12 mouse cellular contexts compared by ENCODE assay signal in the genomic region with DNA sequence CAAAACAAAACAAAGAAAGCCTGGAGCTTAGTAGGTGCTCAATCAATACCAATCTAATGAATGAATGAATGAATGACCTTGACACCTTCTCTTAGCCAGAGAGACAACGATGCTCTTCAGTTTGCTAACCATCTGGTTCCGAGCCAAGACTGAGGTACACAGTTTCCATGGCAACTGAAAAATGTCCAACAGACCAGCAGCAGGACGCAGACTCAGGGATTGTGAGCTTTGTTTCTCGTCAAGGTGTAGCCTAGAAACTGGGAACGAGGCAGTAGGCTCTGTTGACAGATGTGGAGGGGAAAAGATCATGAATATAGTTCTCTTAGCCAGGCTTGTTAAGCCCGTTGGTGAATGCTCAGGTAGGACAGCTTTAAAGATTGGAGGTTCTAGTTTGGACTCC. TPM values are rescaled to one million over a fixed set of nuclear protein-coding genes. Genes with fewer than 3 reads are reported as not detected.
DNase-seq lines count a peak whose midpoint lies in the region; ATAC-seq lines count a peak whose summit lies in the region.
"Had no signal": no experiment of that assay in that cellular context is flagged by ENCODE, and none has a peak within 500 bp of the region (broad histone marks: within the 10 kb centered on the region; RNA-seq: fewer than 3 reads in every experiment).

No protein-coding gene starts in this region.

- WGBS in hindbrain, embryonic 12.5 days = 31% methylated on average over 6 of the region's 6 CpGs
- 64% methylated on average over 6 of the region's 6 CpGs for WGBS in hindbrain, embryonic 10.5 days
- 34% methylated on average over 6 of the region's 6 CpGs for WGBS in neural tube, embryonic 13.5 days
- 24% methylated on average over 6 of the region's 6 CpGs for WGBS in neural tube, embryonic 15.5 days
- WGBS in midbrain, embryonic 16.5 days = 15% methylated on average over 6 of the region's 6 CpGs

- DNase-seq in hindbrain, embryonic 10.5 days (ENCODE audit: low spot score) = no peak
- DNase-seq in cerebellum, postnatal 25 days = peak; percentile 61 to 73
- no peak for DNase-seq in heart, postnatal 10 days
- DNase-seq in embryo, embryonic 10 days (ENCODE audit: low spot score) = no peak
- DNase-seq: layer of hippocampus, postnatal 36 days; lung, postnatal 4 days had no signal

- H3K36me3 ChIP-seq in hindbrain, embryonic 12.5 days = no peaks in the 10 kb centered on the region
- peaks cover 12% of the 10 kb centered on the region for H3K36me3 ChIP-seq in hindbrain, embryonic 10.5 days
- H3K36me3 ChIP-seq in neural tube, embryonic 13.5 days = no peaks in the 10 kb centered on the region
- H3K36me3 ChIP-seq in neural tube, embryonic 15.5 days = no peaks in the 10 kb centered on the region
- H3K36me3 ChIP-seq in midbrain, embryonic 16.5 days (ENCODE audit: control insufficient read depth, insufficient read depth, low read length) = no peaks in the 10 kb centered on the region

- intact Hi-C loops in heart, postnatal 10 days (cut with DNase I) = no loop called here

- H3K27ac ChIP-seq in hindbrain, embryonic 12.5 days = 0 out of 2 replicates have a peak overlapping the region, but pooled peaks have one; percentile 23
- H3K27ac ChIP-seq in hindbrain, embryonic 10.5 days = no peak overlapping the region
- H3K27ac ChIP-seq in neural tube, embryonic 13.5 days (replicated peaks) = no peak overlapping the region
- no peak overlapping the region for H3K27ac ChIP-seq in neural tube, embryonic 15.5 days (replicated peaks)
- peak overlapping the region; percentile 58 for H3K27ac ChIP-seq in midbrain, embryonic 16.5 days (ENCODE audit: low read length)

- no peak overlapping the region for H3K9ac ChIP-seq in hindbrain, embryonic 12.5 days
- H3K9ac ChIP-seq in neural tube, embryonic 13.5 days = 0 out of 2 replicates have a peak overlapping the region, but pooled peaks have one; percentile 8
- no peak overlapping the region for H3K9ac ChIP-seq in neural tube, embryonic 15.5 days (replicated peaks)
- no peak overlapping the region; the same call in 1 of the 2 replicates for H3K9ac ChIP-seq in midbrain, embryonic 16.5 days (ENCODE audit: low read depth, low read length)

- H3K9me3 ChIP-seq in hindbrain, embryonic 12.5 days (replicated peaks) = no peaks in the 10 kb centered on the region
- H3K9me3 ChIP-seq in hindbrain, embryonic 10.5 days = 0 out of 2 replicates have a peak, but pooled peaks cover 6% of the 10 kb centered on the region
- no peaks in the 10 kb centered on the region for H3K9me3 ChIP-seq in neural tube, embryonic 13.5 days
- no peaks in the 10 kb centered on the region for H3K9me3 ChIP-seq in neural tube, embryonic 15.5 days (replicated peaks)
- H3K9me3 ChIP-seq in midbrain, embryonic 16.5 days (replicated peaks; ENCODE audit: control insufficient read depth, low read length, poor library complexity, severe bottlenecking) = no peaks in the 10 kb centered on the region

- no peaks in the 10 kb centered on the region for H3K27me3 ChIP-seq in hindbrain, embryonic 12.5 days
- H3K27me3 ChIP-seq in hindbrain, embryonic 10.5 days (ENCODE audit: insufficient read depth, poor library complexity, severe bottlenecking) = no peaks in the 10 kb centered on the region
- no peaks in the 10 kb centered on the region for H3K27me3 ChIP-seq in neural tube, embryonic 13.5 days
- H3K27me3 ChIP-seq in neural tube, embryonic 15.5 days (replicated peaks) = no peaks in the 10 kb centered on the region
- H3K27me3 ChIP-seq in midbrain, embryonic 16.5 days (ENCODE audit: control insufficient read depth, insufficient read depth, low read depth, low read length) = no peaks in the 10 kb centered on the region

- H3K4me2 ChIP-seq in hindbrain, embryonic 12.5 days (replicated peaks) = no peak overlapping the region
- no peak overlapping the region for H3K4me2 ChIP-seq in neural tube, embryonic 13.5 days
- H3K4me2 ChIP-seq in neural tube, embryonic 15.5 days = no peak overlapping the region
- no peak overlapping the region; the same call in 1 of the 2 replicates for H3K4me2 ChIP-seq in midbrain, embryonic 16.5 days (ENCODE audit: low read length)

- H3K4me3 ChIP-seq in hindbrain, embryonic 12.5 days = no peak overlapping the region
- no peak overlapping the region for H3K4me3 ChIP-seq in hindbrain, embryonic 10.5 days
- H3K4me3 ChIP-seq in neural tube, embryonic 13.5 days = no peak overlapping the region
- no peak overlapping the region for H3K4me3 ChIP-seq in neural tube, embryonic 15.5 days (replicated peaks)
- no peak overlapping the region for H3K4me3 ChIP-seq in midbrain, embryonic 16.5 days (ENCODE audit: low read depth, low read length)

- H3K4me1 ChIP-seq in hindbrain, embryonic 12.5 days = peaks cover 13% of the 10 kb centered on the region
- peaks cover 20% of the 10 kb centered on the region for H3K4me1 ChIP-seq in hindbrain, embryonic 10.5 days (replicated peaks)
- peaks cover 27% of the 10 kb centered on the region for H3K4me1 ChIP-seq in neural tube, embryonic 13.5 days (replicated peaks)
- peaks cover 34% of the 10 kb centered on the region for H3K4me1 ChIP-seq in neural tube, embryonic 15.5 days
- peaks cover 20% of the 10 kb centered on the region for H3K4me1 ChIP-seq in midbrain, embryonic 16.5 days (ENCODE audit: control insufficient read depth, insufficient read depth, low read length)

- no peak for ATAC-seq in hindbrain, embryonic 12.5 days (ENCODE audit: low FRiP score)
- no peak for ATAC-seq in neural tube, embryonic 13.5 days (ENCODE audit: low read depth)
- ATAC-seq in neural tube, embryonic 15.5 days (ENCODE audit: low FRiP score) = no peak
- no peak for ATAC-seq in midbrain, embryonic 16.5 days
- ATAC-seq: CD4-positive, CD25-positive, alpha-beta regulatory T cell, adult 4 months; intestine, embryonic 16.5 days had no signal

RNA-seq across cellular contexts. Expression of gene Patz1, which starts 1.5 kb away (rescaled TPM):
- 115 and 119 TPM in 2 replicates for polyA plus RNA-seq in hindbrain, embryonic 12.5 days (2016; fragmentation: Nextera tagmentation; extraction: Ambion mirVana)
- 106 and 116 TPM in 2 replicates for polyA plus RNA-seq in hindbrain, embryonic 10.5 days (2016; fragmentation: Nextera tagmentation; extraction: Ambion mirVana)
- 62.2 and 69.6 TPM in 2 replicates for polyA plus RNA-seq in neural tube, embryonic 13.5 days (2015; fragmentation: Nextera tagmentation; extraction: Ambion mirVana)
- polyA plus RNA-seq in neural tube, embryonic 15.5 days (2015; fragmentation: Nextera tagmentation; extraction: Ambion mirVana) = 39.5 and 49.2 TPM in 2 replicates
- polyA plus RNA-seq in midbrain, embryonic 16.5 days (2015; fragmentation: Nextera tagmentation; extraction: Ambion mirVana) = 41.6 and 52.0 TPM in 2 replicates
- 10 to 100 TPM; 34.9 to 38.5 TPM for total RNA-seq in heart, postnatal 10 days (2021)

RNA-seq across cellular contexts. Expression of gene Drg1, which starts 20.9 kb away (rescaled TPM):
- polyA plus RNA-seq in hindbrain, embryonic 12.5 days (2016; fragmentation: Nextera tagmentation; extraction: Ambion mirVana) = 240 and 245 TPM in 2 replicates
- polyA plus RNA-seq in hindbrain, embryonic 10.5 days (2016; fragmentation: Nextera tagmentation; extraction: Ambion mirVana) = 317 and 322 TPM in 2 replicates
- polyA plus RNA-seq in neural tube, embryonic 13.5 days (2015; fragmentation: Nextera tagmentation; extraction: Ambion mirVana) = 231 and 270 TPM in 2 replicates
- 194 and 208 TPM in 2 replicates for polyA plus RNA-seq in neural tube, embryonic 15.5 days (2015; fragmentation: Nextera tagmentation; extraction: Ambion mirVana)
- 212 and 223 TPM in 2 replicates for polyA plus RNA-seq in midbrain, embryonic 16.5 days (2015; fragmentation: Nextera tagmentation; extraction: Ambion mirVana)
- 10 to 100 TPM; 72.2 to 78.9 TPM for total RNA-seq in heart, postnatal 10 days (2021)

RNA-seq across cellular contexts. Expression of gene Pik3ip1, which starts 43.1 kb away (rescaled TPM):
- 19.9 and 22.0 TPM in 2 replicates for polyA plus RNA-seq in hindbrain, embryonic 12.5 days (2016; fragmentation: Nextera tagmentation; extraction: Ambion mirVana)
- polyA plus RNA-seq in hindbrain, embryonic 10.5 days (2016; fragmentation: Nextera tagmentation; extraction: Ambion mirVana) = 9.3 and 9.4 TPM in 2 replicates
- 26.5 and 29.7 TPM in 2 replicates for polyA plus RNA-seq in neural tube, embryonic 13.5 days (2015; fragmentation: Nextera tagmentation; extraction: Ambion mirVana)
- polyA plus RNA-seq in neural tube, embryonic 15.5 days (2015; fragmentation: Nextera tagmentation; extraction: Ambion mirVana) = 28.7 and 35.3 TPM in 2 replicates
- polyA plus RNA-seq in midbrain, embryonic 16.5 days (2015; fragmentation: Nextera tagmentation; extraction: Ambion mirVana) = 22.8 and 29.5 TPM in 2 replicates
- total RNA-seq in heart, postnatal 10 days (2021) = 10 to 100 TPM; 25.2 to 31.0 TPM

Comparison
In these comparisons a context has a peak if more than half of its experiments do, and no peak if none do; other contexts are left out.
1. H3K27ac ChIP-seq: peak in hindbrain, embryonic 12.5 days (single experiment) and midbrain, embryonic 16.5 days (single experiment); none in hindbrain, embryonic 10.5 days (single experiment), neural tube, embryonic 13.5 days (single experiment) and neural tube, embryonic 15.5 days (single experiment).
2. DNase-seq: peak in cerebellum, postnatal 25 days (2 of 2); none in hindbrain, embryonic 10.5 days (single experiment), heart, postnatal 10 days (0 of 2) and embryo, embryonic 10 days (single experiment).